Mouse (Mus musculus): Measurements from ENCODE around the gene Ccdc144b. TPM values are rescaled to one million over a fixed set of nuclear protein-coding genes. Genes with fewer than 3 reads are reported as not detected.

The Ccdc144b gene
- total and polyA plus RNA-seq, 3 experiments = 0.04 TPM; not detected in 2

- H3K4me3 ChIP-seq = no peak overlapping the region
- TF ChIP-seq POLR2A (IDR thresholded peaks at IDR 0.05; ENCODE audit: insufficient read depth, low read depth, low read length) = no peak
- TF ChIP-seq CTCF (IDR thresholded peaks at IDR 0.05) = no peak
- TF ChIP-seq EP300 (IDR thresholded peaks at IDR 0.05; ENCODE audit: insufficient read depth, low read depth, low read length) = no peak
- H3K79me2 ChIP-seq (replicated peaks; ENCODE audit: control insufficient read depth, insufficient read depth, low read length) = no peaks in the 10 kb centered on the region; the same call in 1 of the 2 replicates
- no peak overlapping the region for H3K27ac ChIP-seq
- no peaks in the 10 kb centered on the region for H3K27me3 ChIP-seq (ENCODE audit: control insufficient read depth, insufficient read depth, low read length)
- peaks cover 6% of the 10 kb centered on the region; the same call in 1 of the 2 replicates for H3K4me1 ChIP-seq (ENCODE audit: control insufficient read depth, insufficient read depth, low read length)
- 96% methylated on average over 4 of the region's 4 CpGs for WGBS
- intact Hi-C loops (cut with DNase I) = no loop called here
- H3K9ac ChIP-seq (ENCODE audit: low read depth, low read length) = no peak overlapping the region
- DNase-seq = no peak
- H3K36me3 ChIP-seq (ENCODE audit: control insufficient read depth, insufficient read depth, low read length) = peaks cover 3% of the 10 kb centered on the region; the same call in 1 of the 2 replicates
Measured at GRCm38 (mm10) chr3:36070436-36070835, 17.1 kb upstream of the Ccdc144b start.

GRCm38 (mm10) chr3:36067731-36068130, 14.4 kb upstream of the Ccdc144b start:
- 84% methylated on average over 6 of the region's 6 CpGs for WGBS
- H3K4me1 ChIP-seq (ENCODE audit: control insufficient read depth, insufficient read depth, low read length) = peaks cover 6% of the 10 kb centered on the region
- intact Hi-C loops (cut with DNase I) = loop anchor here (5.0 to 10.0 kb wide), 4 partner anchors 85 to 507 kb away; partner anchors contain the start of genes 1810062G17Rik, Anxa5, Atp11b and Ccna2
- H3K27ac ChIP-seq = no peak overlapping the region
- H3K36me3 ChIP-seq (ENCODE audit: control insufficient read depth, insufficient read depth, low read length) = peaks cover 3% of the 10 kb centered on the region; the same call in 1 of the 2 replicates
- H3K9ac ChIP-seq (ENCODE audit: low read depth, low read length) = no peak overlapping the region
- no peaks in the 10 kb centered on the region; the same call in 1 of the 2 replicates for H3K79me2 ChIP-seq (replicated peaks; ENCODE audit: control insufficient read depth, insufficient read depth, low read length)
- H3K27me3 ChIP-seq (ENCODE audit: control insufficient read depth, insufficient read depth, low read length) = no peaks in the 10 kb centered on the region
- TF ChIP-seq EP300 (IDR thresholded peaks at IDR 0.05; ENCODE audit: insufficient read depth, low read depth, low read length) = no peak
- no peak for TF ChIP-seq CTCF (IDR thresholded peaks at IDR 0.05)
- no peak for TF ChIP-seq POLR2A (IDR thresholded peaks at IDR 0.05; ENCODE audit: insufficient read depth, low read depth, low read length)
- no peak for DNase-seq
- H3K4me3 ChIP-seq = no peak overlapping the region

GRCm38 (mm10) chr3:36065843-36066651, 12.7 kb upstream of the Ccdc144b start, which contains the start of gene Acad9:
Gene Acad9, plus strand, starts transcription at chr3:36065979.
- WGBS = under 1% methylated on average over 49 of the region's 49 CpGs
- intact Hi-C loops (cut with DNase I) = loop anchor here (2.0 to 10.0 kb wide), 5 partner anchors 65 to 509 kb away; partner anchors contain the start of genes 1810062G17Rik, Anxa5, Atp11b and Ccna2

GRCm38 (mm10) chr3:36065166-36065565, 11.8 kb upstream of the Ccdc144b start:
- H3K9ac ChIP-seq (ENCODE audit: low read depth, low read length) = no peak overlapping the region
- H3K79me2 ChIP-seq (replicated peaks; ENCODE audit: control insufficient read depth, insufficient read depth, low read length) = no peaks in the 10 kb centered on the region; the same call in 1 of the 2 replicates
- DNase-seq = no peak
- no peak for TF ChIP-seq POLR2A (IDR thresholded peaks at IDR 0.05; ENCODE audit: insufficient read depth, low read depth, low read length)
- TF ChIP-seq EP300 (IDR thresholded peaks at IDR 0.05; ENCODE audit: insufficient read depth, low read depth, low read length) = no peak
- no peak for TF ChIP-seq CTCF (IDR thresholded peaks at IDR 0.05)
- peak overlapping the region; percentile 76; the same call in 1 of the 2 replicates for H3K27ac ChIP-seq
- 95% methylated on average over 2 of the region's 2 CpGs for WGBS
- H3K27me3 ChIP-seq (ENCODE audit: control insufficient read depth, insufficient read depth, low read length) = no peaks in the 10 kb centered on the region
- intact Hi-C loops (cut with DNase I) = loop anchor here (2.0 to 10.0 kb wide), 5 partner anchors 64 to 510 kb away; partner anchors contain the start of genes 1810062G17Rik, Anxa5, Atp11b and Ccna2
- H3K4me1 ChIP-seq (ENCODE audit: control insufficient read depth, insufficient read depth, low read length) = peaks cover 6% of the 10 kb centered on the region
- H3K36me3 ChIP-seq (ENCODE audit: control insufficient read depth, insufficient read depth, low read length) = peaks cover 3% of the 10 kb centered on the region; the same call in 1 of the 2 replicates
- H3K4me3 ChIP-seq = peak overlapping the region; percentile 77

More at GRCm38 (mm10) chr3:36065843-36066651, 12.7 kb upstream of the Ccdc144b start, which contains the start of gene Acad9:
- DNase-seq = peak; percentile 94
- Histone ChIP-seq H3K27ac (peak within 1 kb of the TSS; percentile 76), H3K36me3 (ENCODE audit: control insufficient read depth, insufficient read depth, low read length) (peaks cover 3% of the 10 kb centered on the region; the same call in 1 of the 2 replicates), H3K79me2 (replicated peaks; ENCODE audit: control insufficient read depth, insufficient read depth, low read length) (no peaks in the 10 kb centered on the region; the same call in 1 of the 2 replicates), H3K27me3 (ENCODE audit: control insufficient read depth, insufficient read depth, low read length) (no peaks in the 10 kb centered on the region), H3K4me1 (ENCODE audit: control insufficient read depth, insufficient read depth, low read length) (peaks cover 6% of the 10 kb centered on the region), H3K9ac (ENCODE audit: low read depth, low read length) (peak within 1 kb of the TSS; percentile 90), H3K4me3 (peak within 1 kb of the TSS; percentile 77)
- 0 out of 2 replicates have a peak, but pooled peaks have one; percentile 48 for TF ChIP-seq EP300 (IDR thresholded peaks at IDR 0.05; ENCODE audit: insufficient read depth, low read depth, low read length)
- peak; percentile 86 for TF ChIP-seq POLR2A (IDR thresholded peaks at IDR 0.05; ENCODE audit: insufficient read depth, low read depth, low read length)
- TF ChIP-seq CTCF (IDR thresholded peaks at IDR 0.05) = no peak

GRCm38 (mm10) chr3:36064592-36065061, 11.3 kb upstream of the Ccdc144b start:
- intact Hi-C loops (cut with DNase I) = loop anchor here (2.0 to 10.0 kb wide), 6 partner anchors 64 to 510 kb away; partner anchors contain the start of genes 1810062G17Rik, Anxa5, Atp11b and Ccna2
- 92% methylated on average over 1 of the region's 1 CpGs for WGBS

More at GRCm38 (mm10) chr3:36064592-36065061, 11.3 kb upstream of the Ccdc144b start:
- no peak overlapping the region for H3K27ac ChIP-seq
- TF ChIP-seq POLR2A (IDR thresholded peaks at IDR 0.05; ENCODE audit: insufficient read depth, low read depth, low read length) = no peak
- TF ChIP-seq CTCF (IDR thresholded peaks at IDR 0.05) = no peak
- no peak for TF ChIP-seq EP300 (IDR thresholded peaks at IDR 0.05; ENCODE audit: insufficient read depth, low read depth, low read length)
- H3K4me1 ChIP-seq (ENCODE audit: control insufficient read depth, insufficient read depth, low read length) = peaks cover 6% of the 10 kb centered on the region
- peaks cover 3% of the 10 kb centered on the region; the same call in 1 of the 2 replicates for H3K36me3 ChIP-seq (ENCODE audit: control insufficient read depth, insufficient read depth, low read length)
- DNase-seq = no peak
- no peak overlapping the region for H3K4me3 ChIP-seq
- no peaks in the 10 kb centered on the region for H3K27me3 ChIP-seq (ENCODE audit: control insufficient read depth, insufficient read depth, low read length)
- H3K79me2 ChIP-seq (replicated peaks; ENCODE audit: control insufficient read depth, insufficient read depth, low read length) = no peaks in the 10 kb centered on the region; the same call in 1 of the 2 replicates
- no peak overlapping the region for H3K9ac ChIP-seq (ENCODE audit: low read depth, low read length)
